Mouse (Mus musculus): ENCODE measurements around the gene Tgif2. TPM values are rescaled to one million over a fixed set of nuclear protein-coding genes. Genes with fewer than 3 reads are reported as not detected.

Gene Tgif2
- 14.9 TPM for polyA plus RNA-seq (2017; shearing (Covaris generic))

GRCm38 (mm10) chr2:156839319-156840191 is at the start of gene Tgif2:
Gene Tgif2 (plus strand): TSS chr2:156840007.

GRCm38 (mm10) chr2:156857835-156858234 is 18.0 kb downstream of the Tgif2 start, which contains the start of gene 4930518I15Rik:
Gene 4930518I15Rik (minus strand): TSS chr2:156857946.

GRCm38 (mm10) chr2:156862772-156863486 is 23.1 kb downstream of the Tgif2 start, which contains the start of gene Rab5if:
Gene Rab5if (plus strand): TSS chr2:156863128.

GRCm38 (mm10) chr2:156887017-156887416 is 47.2 kb downstream of the Tgif2 start, which contains the start of gene Sla2:
Gene Sla2 (minus strand): TSS chr2:156887192.

Other genes starting within 250 kb of the Tgif2 start
- 107 TPM for gene Dlgap4, start 226.3 kb upstream of the Tgif2 start, polyA plus RNA-seq (2017; shearing (Covaris generic))
- gene Myl9, start 64.6 kb upstream of the Tgif2 start, polyA plus RNA-seq (2017; shearing (Covaris generic)) = not detected
- 5.1 TPM for gene 4930518I15Rik, start 17.9 kb downstream of the Tgif2 start, polyA plus RNA-seq (2017; shearing (Covaris generic))
- gene Rab5if, start 23.1 kb downstream of the Tgif2 start, polyA plus RNA-seq (2017; shearing (Covaris generic)) = 126 TPM
- gene Sla2, start 47.2 kb downstream of the Tgif2 start, polyA plus RNA-seq (2017; shearing (Covaris generic)) = 63.0 TPM
- gene Ndrg3, start 152.0 kb downstream of the Tgif2 start, polyA plus RNA-seq (2017; shearing (Covaris generic)) = 189 TPM
- 14.5 TPM for gene Dsn1, start 167.1 kb downstream of the Tgif2 start, polyA plus RNA-seq (2017; shearing (Covaris generic))
- gene Soga1, start 239.2 kb downstream of the Tgif2 start, polyA plus RNA-seq (2017; shearing (Covaris generic)) = 0.02 TPM
- not detected for gene Tldc2, start 247.0 kb downstream of the Tgif2 start, polyA plus RNA-seq (2017; shearing (Covaris generic))